Mouse (Mus musculus) megakaryocyte, embryonic 14.5 days (primary cell): ENCODE measurements around the gene Olfr57. TPM values are rescaled to one million over a fixed set of nuclear protein-coding genes. Genes with fewer than 3 reads are reported as not detected.
"Not testable (repeated sequence)": the region's sequence is repeated elsewhere in the genome, so short reads cannot be mapped to it uniquely, and the experiment has no call there.

Source experiments
- H3K27me3 ChIP-seq: replicated peaks from 2 replicates; pipeline ENCODE3; 2012; ENCODE audit warnings: inconsistent platforms
- H3K36me3 ChIP-seq: replicated peaks from 2 replicates; pipeline ENCODE3; 2012; ENCODE audit warnings: low read length, inconsistent platforms, mixed read lengths
- H3K4me1 ChIP-seq: 2 replicates; pipeline ENCODE4 v1.6.1; 2012; ENCODE audit warnings: inconsistent platforms
- H3K4me3 ChIP-seq: replicated peaks from 2 replicates; pipeline ENCODE3; 2012; ENCODE audit warnings: moderate library complexity, mild to moderate bottlenecking, inconsistent platforms
- H3K9me3 ChIP-seq: 2 replicates; pipeline ENCODE4 v1.6.1; 2012; ENCODE audit warnings: inconsistent platforms
- FLI1 ChIP-seq: IDR thresholded peaks from 2 replicates; pipeline ENCODE4 v1.6.1; 2012; ENCODE audit warnings: low read length, inconsistent platforms, mixed read lengths
- GATA1 ChIP-seq: IDR thresholded peaks from 3 replicates; pipeline ENCODE4 v1.6.1; 2012; ENCODE audit warnings: mixed read lengths, low read length, inconsistent platforms, borderline replicate concordance
- polyA plus RNA-seq: library from polyadenylated mRNA; stranded (reverse); fragments of >175 nt; gene quantifications from 2 replicates; pipeline ENCODE4 v1.2.3, GENCODE M21; 2012; ENCODE audit warnings: low replicate concordance; ENCODE audit not compliant: insufficient read depth

Gene Olfr57
- polyA plus RNA-seq = not detected in 2 replicates

- Histone ChIP-seq H3K4me3 (no peak within 1 kb of the TSS), H3K27me3 (no peaks in the 10 kb centered on the region), H3K4me1 (no peaks in the 10 kb centered on the region), H3K9me3 (peaks cover 10% of the 10 kb centered on the region), H3K36me3 (no peaks in the 10 kb centered on the region)
- TF ChIP-seq FLI1 = no peak
- no peak for TF ChIP-seq GATA1
Observed at GRCm38 (mm10) chr10:79028441-79028840, at the start of gene Olfr57. Gene Olfr57 (plus strand): TSS chr10:79028741.

- TF ChIP-seq FLI1 = no peak
- no peak for TF ChIP-seq GATA1
- H3K27me3 ChIP-seq = no peaks in the 10 kb centered on the region
- H3K4me3 ChIP-seq = no peak within 1 kb of the TSS
Observed at GRCm38 (mm10) chr10:78980750-78981149, 47.8 kb upstream of the Olfr57 start, which contains the start of gene Olfr1352. Gene Olfr1352 (plus strand): TSS chr10:78981050.

GRCm38 (mm10) chr10:79012172-79012571 lies 16.4 kb upstream of the Olfr57 start, which contains the start of gene Olfr1351:
Gene Olfr1351 (plus strand): TSS chr10:79012472.
- no peaks in the 10 kb centered on the region for H3K27me3 ChIP-seq
- H3K9me3 ChIP-seq = no peaks in the 10 kb centered on the region
- no peaks in the 10 kb centered on the region for H3K36me3 ChIP-seq
- no peaks in the 10 kb centered on the region for H3K4me1 ChIP-seq
- TF ChIP-seq FLI1 (no peak), GATA1 (no peak)
- H3K4me3 ChIP-seq = no peak within 1 kb of the TSS

More at GRCm38 (mm10) chr10:78980750-78981149, 47.8 kb upstream of the Olfr57 start, which contains the start of gene Olfr1352:
- Histone ChIP-seq H3K36me3 (no peaks in the 10 kb centered on the region), H3K4me1 (no peaks in the 10 kb centered on the region), H3K9me3 (no peaks in the 10 kb centered on the region)

- not testable (repeated sequence) for H3K9me3 ChIP-seq, H3K27me3 ChIP-seq, H3K4me3 ChIP-seq, H3K4me1 ChIP-seq, H3K36me3 ChIP-seq
Observed at GRCm38 (mm10) chr10:79042457-79042856, 13.9 kb downstream of the Olfr57 start.

- not testable (repeated sequence) for H3K4me1 ChIP-seq, H3K4me3 ChIP-seq, H3K36me3 ChIP-seq, H3K27me3 ChIP-seq
- H3K9me3 ChIP-seq = peaks cover 32% of the 10 kb centered on the region
Observed at GRCm38 (mm10) chr10:79057370-79057769, 28.8 kb downstream of the Olfr57 start.

Other genes with a start within 250 kb of the Olfr57 start
- gene Slc1a6, start 248.2 kb upstream of the Olfr57 start, polyA plus RNA-seq = not detected in 2 replicates
- gene Olfr1356, start 176.6 kb upstream of the Olfr57 start, polyA plus RNA-seq = not detected in 2 replicates
- not detected in 2 replicates for gene Olfr1355, start 153.2 kb upstream of the Olfr57 start, polyA plus RNA-seq
- not detected in 2 replicates for gene Olfr1354, start 115.6 kb upstream of the Olfr57 start, polyA plus RNA-seq
- gene Olfr8, start 78.1 kb upstream of the Olfr57 start, polyA plus RNA-seq = not detected in 2 replicates
- gene Olfr1353, start 65.4 kb upstream of the Olfr57 start, polyA plus RNA-seq = not detected in 2 replicates
- gene Olfr1352, start 47.7 kb upstream of the Olfr57 start, polyA plus RNA-seq = not detected in 2 replicates
- not detected in 2 replicates for gene Olfr1351, start 16.3 kb upstream of the Olfr57 start, polyA plus RNA-seq
- gene 2610008E11Rik, start 68.9 kb downstream of the Olfr57 start, polyA plus RNA-seq = not detected in 2 replicates
- gene Vmn2r80, start 120.0 kb downstream of the Olfr57 start, polyA plus RNA-seq = not detected in 2 replicates
- not detected in 2 replicates for gene Vmn2r81, start 219.0 kb downstream of the Olfr57 start, polyA plus RNA-seq